Mouse (Mus musculus) cortical plate, adult 2 months (tissue): ENCODE data around the gene Rpl9-ps6.

Experiments
- CTCF ChIP-seq: fragments of 200-500 bp; IDR thresholded peaks from 2 replicates; pipeline ENCODE4 v1.5.1; 2011; ENCODE audit warnings: mild to moderate bottlenecking, control low read depth, low read length; ENCODE audit not compliant: insufficient read depth; ENCODE audit errors: extremely low read depth
- POLR2A ChIP-seq: fragments of 200-500 bp; IDR thresholded peaks from 2 replicates; pipeline ENCODE4 v1.6.1; 2011; ENCODE audit warnings: mild to moderate bottlenecking, low read length, control low read depth; ENCODE audit not compliant: insufficient read depth; ENCODE audit errors: extremely low read depth

DNA sequence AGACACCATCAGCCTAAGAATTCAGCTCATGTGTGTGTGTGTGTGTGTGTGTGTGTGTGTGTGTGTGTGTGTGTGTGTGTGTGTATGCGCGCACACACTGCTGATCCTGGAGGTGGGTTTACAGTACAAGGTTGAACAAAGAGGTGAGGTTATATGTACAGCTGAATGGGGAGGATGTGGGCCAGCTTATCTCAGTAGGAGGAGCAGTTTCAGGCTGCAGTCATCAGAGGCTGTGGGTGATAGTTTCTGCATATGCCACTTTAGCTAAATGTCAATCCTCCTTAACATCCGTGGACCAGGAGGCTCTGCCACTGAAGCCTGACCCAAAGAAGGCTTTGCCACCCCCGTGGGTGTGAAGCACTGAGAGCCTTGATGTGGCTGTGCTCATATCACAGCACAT lies 1.1 kb downstream of the Rpl9-ps6 start:
- TF ChIP-seq POLR2A (no peak), CTCF (no peak)
